Mouse (Mus musculus): Measurements from ENCODE around the gene Khk. TPM values are rescaled to one million over a fixed set of nuclear protein-coding genes. Genes with fewer than 3 reads are reported as not detected.

Khk gene
- total RNA-seq, 2 experiments from 2014 or later = 12.3 to 15.5 TPM

GRCm38 (mm10) chr5:30931378-30931777 lies 10.1 kb downstream of the Khk start:
- no peak for DNase-seq (ENCODE audit: extremely low spot score in 1 of 2, low spot score in 1 of 2)

DNA sequence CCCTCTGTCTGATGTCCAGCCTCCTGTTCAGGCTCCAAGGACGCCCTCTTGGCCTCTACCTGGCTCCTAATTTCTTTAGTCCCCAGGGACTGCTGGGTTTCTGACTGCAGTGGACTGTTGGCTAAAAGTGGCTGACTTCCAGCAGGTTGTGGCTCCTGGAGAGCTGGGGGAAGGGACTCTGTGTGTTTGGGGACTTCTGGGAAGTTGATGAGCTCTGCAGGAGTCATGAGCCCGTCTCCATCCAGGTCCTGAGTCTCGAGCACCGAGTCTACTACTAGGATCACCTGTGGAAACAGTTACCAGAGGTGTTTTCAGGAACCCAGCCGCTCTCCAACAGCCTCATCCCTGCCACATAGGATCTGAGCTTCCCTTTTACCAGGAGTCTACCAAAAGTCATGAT lies 12.5 kb downstream of the Khk start:
- no peak for DNase-seq (ENCODE audit: extremely low spot score in 1 of 2, low spot score in 1 of 2)

GRCm38 (mm10) chr5:30934725-30935461 lies 13.7 kb downstream of the Khk start:
- DNase-seq (ENCODE audit: extremely low spot score in 1 of 2, low spot score in 1 of 2) = no peak

DNA sequence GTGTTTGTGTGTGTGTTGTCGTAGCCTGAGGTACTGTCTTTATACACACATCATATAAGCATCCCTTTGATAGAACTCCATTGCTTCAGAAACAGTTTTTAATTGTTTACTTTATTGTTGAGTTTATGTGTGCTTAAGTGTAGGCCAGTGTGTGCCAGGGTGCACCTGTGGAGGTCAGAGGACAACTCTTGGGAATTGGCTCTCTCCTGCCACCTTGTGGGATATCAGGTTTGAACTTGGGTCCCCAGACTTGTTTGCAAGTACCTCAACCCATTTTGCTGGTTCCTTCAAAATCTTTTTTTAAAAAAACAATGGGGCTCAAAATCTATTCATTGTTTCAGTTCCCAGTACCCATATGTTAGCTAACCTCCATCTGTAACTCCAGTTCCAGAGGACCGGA lies 21.8 kb downstream of the Khk start:
- DNase-seq (ENCODE audit: extremely low spot score in 1 of 2, low spot score in 1 of 2) = no peak

GRCm38 (mm10) chr5:30944344-30944743 lies 23.1 kb downstream of the Khk start:
- DNase-seq (ENCODE audit: extremely low spot score in 1 of 2, low spot score in 1 of 2) = no peak

DNA sequence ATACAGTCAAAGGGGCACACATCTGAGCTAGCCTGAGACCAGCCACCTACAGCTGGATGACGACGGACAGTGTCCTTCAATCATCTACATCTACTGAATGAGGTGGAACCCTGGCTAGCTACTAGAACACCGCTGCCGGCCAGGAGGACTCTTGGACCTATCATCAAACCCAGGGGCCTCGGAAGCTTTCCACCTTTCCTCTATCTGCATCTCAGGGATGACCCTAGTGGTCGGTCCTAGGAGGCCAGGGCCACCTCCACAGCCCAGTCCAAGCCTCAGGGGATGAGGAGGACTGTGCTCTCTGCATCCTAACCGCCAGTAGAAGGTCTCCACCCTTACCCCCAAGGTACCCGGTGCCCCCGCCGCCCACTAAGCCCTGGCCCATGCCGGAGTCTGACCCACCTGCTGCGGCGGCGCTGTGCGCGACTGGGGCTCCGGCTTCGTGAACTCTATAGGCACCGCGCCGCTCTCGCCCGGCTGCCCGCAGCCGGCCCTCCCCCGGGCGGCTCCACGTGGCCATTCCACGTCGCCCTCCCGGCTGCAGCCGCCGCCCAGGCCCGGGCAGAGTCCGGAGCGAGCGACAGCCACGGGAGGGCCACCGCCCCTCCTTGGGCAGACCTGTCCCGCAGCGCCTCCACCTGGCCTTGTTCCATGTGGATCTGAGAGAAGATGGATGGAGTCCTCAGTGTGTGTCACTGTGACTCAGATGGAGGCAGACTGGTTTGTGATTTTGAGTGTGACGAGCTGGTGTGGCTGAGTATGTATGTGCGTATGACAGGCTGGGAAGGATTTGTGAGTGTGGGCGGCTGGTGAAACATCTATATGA lies 23.9 kb downstream of the Khk start, which contains the start of gene Cgref1:
Cgref1 (minus strand) TSS at position 636 of the 826 bp plus-strand sequence.
- DNase-seq (ENCODE audit: extremely low spot score in 1 of 2, low spot score in 1 of 2) = peak; percentile 53 to 54

- DNase-seq (ENCODE audit: extremely low spot score in 1 of 2, low spot score in 1 of 2) = no peak
These were observed 27.4 kb downstream of the Khk start for GRCm38 (mm10) chr5:30948620-30949019.

DNA sequence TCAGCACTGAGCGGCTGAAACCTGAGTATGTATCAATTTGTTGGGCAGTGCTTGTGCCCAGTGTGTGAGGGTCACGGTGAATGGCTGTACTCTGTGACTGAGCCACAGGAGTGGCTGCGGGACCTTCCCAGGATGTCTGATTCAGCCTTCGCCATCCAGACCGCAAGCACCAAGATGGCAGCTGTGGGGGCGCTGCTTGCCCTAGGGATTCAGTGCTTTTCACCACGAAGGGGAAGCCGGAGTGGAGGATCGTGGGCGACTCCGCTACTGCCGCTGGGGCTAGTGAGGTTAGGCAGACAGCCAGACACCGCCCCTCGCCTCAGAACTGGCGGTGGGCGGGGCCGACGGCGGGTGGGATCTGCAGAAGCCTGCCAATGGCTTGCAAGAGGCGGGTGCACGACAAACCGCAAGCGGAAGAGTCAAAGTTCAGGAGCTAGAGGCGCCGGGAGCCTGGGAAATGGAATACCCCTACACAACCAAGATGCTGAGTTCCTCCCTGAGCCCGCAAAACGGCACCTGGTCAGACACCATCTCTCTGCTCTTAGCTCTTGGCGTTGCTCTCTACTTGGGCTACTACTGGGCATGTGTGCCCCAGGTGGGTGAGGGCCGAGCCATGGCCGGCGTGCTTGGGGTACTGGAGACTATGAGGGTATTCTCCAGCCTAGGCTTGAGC lies 28.6 kb downstream of the Khk start:
- peak; percentile 80 to 85 for DNase-seq (ENCODE audit: extremely low spot score in 1 of 2, low spot score in 1 of 2)

- DNase-seq (ENCODE audit: extremely low spot score in 1 of 2, low spot score in 1 of 2) = no peak
These were observed 29.2 kb downstream of the Khk start for GRCm38 (mm10) chr5:30950451-30950850.

DNA sequence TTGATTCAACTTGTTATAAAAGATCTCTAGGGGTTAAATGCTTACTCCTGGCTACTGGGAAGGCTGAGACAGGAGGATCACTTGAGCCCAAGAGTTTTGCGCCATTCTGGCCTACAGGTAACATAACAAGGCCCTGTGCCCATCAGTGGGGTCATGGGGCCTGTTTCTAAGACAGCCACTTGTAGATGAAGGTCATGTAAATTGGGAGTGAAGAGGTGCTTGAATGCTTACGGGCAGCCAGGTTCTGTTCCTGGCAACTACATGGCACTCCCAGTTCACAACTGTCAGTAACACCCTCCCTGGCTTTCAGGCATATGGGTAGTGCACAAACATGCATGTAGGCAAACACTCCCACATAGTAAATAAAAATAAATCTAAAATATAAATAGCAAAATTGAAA lies 29.7 kb downstream of the Khk start:
- DNase-seq (ENCODE audit: extremely low spot score in 1 of 2, low spot score in 1 of 2) = no peak

DNA sequence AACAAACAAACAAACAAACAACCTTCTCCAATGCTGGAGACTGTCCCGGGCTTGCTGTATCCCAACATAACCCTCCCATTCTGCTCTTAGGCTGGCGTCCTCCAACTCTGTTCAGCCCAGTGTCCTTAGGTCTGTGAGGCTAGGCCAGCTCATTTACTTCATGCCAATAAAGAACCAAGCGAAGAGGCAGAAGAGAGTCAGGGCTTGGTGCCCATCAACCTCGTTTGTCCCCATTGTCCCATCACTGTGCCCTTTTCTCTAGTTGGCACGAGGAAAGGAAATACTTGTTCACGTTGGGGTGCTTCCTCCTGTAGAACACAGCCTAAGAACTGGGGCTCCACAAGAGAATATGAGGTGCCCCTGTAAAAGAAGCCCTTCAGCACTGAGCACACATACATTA lies 30.5 kb downstream of the Khk start:
- no peak for DNase-seq (ENCODE audit: extremely low spot score in 1 of 2, low spot score in 1 of 2)

- no peak for DNase-seq (ENCODE audit: extremely low spot score in 1 of 2, low spot score in 1 of 2)
These were observed 31.3 kb downstream of the Khk start for GRCm38 (mm10) chr5:30952551-30952950.

DNA sequence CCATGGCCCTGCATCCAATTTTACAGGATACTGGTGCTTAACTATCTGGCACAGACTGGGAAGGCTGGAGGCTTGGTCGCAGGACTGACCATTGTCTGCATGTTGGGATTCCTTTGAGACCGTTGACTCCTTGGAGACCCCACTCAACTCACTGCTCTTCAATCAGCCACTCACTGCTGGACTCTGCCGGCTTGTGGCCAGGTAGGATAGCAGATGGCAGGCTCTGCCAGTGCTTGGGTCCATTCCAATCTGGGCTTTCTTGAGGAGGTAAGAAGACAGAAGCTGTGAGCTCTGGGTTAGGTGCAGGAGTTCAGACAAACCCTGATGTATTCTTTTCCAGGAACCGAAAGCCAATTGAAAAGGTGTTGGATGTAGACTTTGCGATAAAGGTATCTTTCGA lies 32.8 kb downstream of the Khk start:
- no peak for DNase-seq (ENCODE audit: extremely low spot score in 1 of 2, low spot score in 1 of 2)

GRCm38 (mm10) chr5:30954556-30954955 lies 33.3 kb downstream of the Khk start:
- no peak for DNase-seq (ENCODE audit: extremely low spot score in 1 of 2, low spot score in 1 of 2)

DNA sequence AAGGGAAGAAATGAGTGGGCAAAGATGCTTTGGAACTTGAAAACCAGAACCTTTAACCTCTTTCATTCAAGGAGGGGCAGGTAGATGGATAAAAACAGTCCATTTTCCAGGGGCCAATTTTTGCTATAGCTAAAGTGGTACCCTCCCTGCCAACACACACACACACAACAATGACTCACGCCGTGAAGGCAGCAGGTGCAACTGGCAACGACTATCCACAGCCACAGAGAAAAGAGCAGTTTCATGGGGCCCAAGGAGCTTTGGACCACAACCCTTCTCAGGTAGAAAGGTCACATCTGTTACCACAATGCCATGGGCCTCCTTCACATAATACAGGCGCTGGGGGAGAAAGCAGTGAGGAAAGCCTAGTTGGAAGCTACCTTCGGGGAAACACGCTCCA lies 34.5 kb downstream of the Khk start:
- no peak for DNase-seq (ENCODE audit: extremely low spot score in 1 of 2, low spot score in 1 of 2)

DNA sequence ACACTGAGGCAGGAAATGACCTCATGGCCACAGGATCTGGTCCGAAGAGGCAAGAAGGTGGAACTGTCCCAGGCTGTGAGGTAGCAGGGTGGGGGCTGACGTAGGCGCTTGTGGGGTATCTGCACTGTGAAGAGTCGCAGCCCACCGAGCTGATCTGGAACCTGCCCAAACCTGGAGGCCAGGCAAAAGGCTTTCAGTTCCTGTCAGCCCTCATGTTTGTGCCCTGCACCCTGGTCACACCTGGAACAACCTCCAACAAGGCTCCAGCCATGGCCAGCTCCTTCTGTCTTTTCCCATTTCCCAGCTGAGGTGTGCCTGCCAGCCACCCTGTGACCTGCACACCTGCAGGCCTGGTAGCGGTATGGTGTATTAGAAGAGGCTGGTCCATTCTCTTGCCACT lies 36.7 kb downstream of the Khk start:
- DNase-seq (ENCODE audit: extremely low spot score in 1 of 2, low spot score in 1 of 2) = no peak

DNA sequence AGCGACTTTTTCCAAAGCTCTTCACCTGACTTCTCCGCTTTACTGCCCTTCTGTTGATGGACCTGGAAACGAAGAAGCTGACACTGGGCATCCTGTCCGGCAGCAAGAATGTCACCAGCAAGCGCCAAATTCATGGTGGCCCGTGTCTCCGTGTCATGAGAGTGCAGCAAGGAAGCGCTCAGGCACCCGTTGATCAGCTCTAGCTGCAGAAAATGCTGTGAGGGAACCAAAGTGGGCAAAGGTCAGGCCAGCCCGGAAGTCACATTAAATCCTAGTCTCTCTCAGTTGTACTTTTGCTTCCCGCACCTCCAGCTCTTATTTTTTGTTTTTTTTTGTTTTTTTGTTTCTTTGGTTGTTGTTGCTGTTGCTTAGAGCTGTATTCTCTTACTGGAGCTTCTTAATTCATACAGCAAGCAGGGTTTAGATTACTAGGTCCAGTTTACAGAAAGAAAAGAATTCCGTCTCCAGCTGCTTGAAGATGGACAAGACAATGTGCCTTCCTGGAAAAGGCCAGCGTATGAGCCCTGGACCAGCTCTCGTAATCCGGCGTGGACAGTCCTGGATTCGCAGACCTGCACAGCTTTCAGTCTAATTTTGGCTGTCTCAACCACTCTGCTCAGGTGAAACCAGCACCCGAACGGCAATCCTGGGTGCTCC lies 38.1 kb downstream of the Khk start:
- DNase-seq (ENCODE audit: extremely low spot score in 1 of 2, low spot score in 1 of 2) = no peak

DNA sequence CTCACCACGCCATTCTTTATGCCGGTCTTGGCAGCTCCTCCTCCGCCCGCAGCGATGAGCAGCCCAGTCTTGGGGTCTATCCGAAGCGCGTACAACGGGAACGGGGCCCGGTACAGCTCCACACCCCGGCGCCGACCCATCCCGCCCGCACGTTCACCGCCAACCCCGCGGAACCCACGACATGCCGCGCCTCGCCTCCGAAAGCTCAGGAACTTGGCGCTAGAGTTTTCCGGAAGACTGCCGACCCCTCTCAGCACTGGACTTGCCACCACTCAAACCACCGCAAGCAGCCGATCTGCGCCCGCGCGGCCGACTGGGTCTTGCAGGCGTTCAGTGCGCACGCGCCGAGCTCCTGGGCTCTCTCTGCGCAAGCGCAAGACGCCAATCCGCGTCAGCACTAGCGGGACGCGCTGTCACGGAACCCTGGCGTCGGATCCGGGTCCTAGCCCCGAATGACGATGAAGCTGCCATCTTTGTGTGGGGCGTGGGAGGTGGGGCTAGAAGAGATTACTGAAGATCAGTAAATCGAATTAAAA lies 38.8 kb downstream of the Khk start, which contains the start of gene Preb:
Preb (minus strand) TSS at position 396 of the 536 bp plus-strand sequence.
- DNase-seq (ENCODE audit: extremely low spot score in 1 of 2, low spot score in 1 of 2) = peak; percentile 97 to 99

- DNase-seq (ENCODE audit: extremely low spot score in 1 of 2, low spot score in 1 of 2) = no peak
These were observed 39.6 kb downstream of the Khk start for GRCm38 (mm10) chr5:30960814-30961213.
